Mouse (Mus musculus): ENCODE data around the gene Sptbn2. TPM values are rescaled to one million over a fixed set of nuclear protein-coding genes. Genes with fewer than 3 reads are reported as not detected.

The Sptbn2 gene
- polyA plus RNA-seq, 1 experiment from 2014 or later, result 1.0 TPM

Other genes starting within 250 kb of the Sptbn2 start
- 1.2 and 1.6 TPM in 2 replicates for gene Syt12, start 233.7 kb upstream of the Sptbn2 start, polyA plus RNA-seq (2015; fragmentation: Nextera tagmentation; extraction: Ambion mirVana)
- gene 2010003K11Rik, start 212.6 kb upstream of the Sptbn2 start, polyA plus RNA-seq (2015; fragmentation: Nextera tagmentation; extraction: Ambion mirVana), result not detected in 2 replicates
- gene Pcx, start 200.7 kb upstream of the Sptbn2 start, polyA plus RNA-seq (2015; fragmentation: Nextera tagmentation; extraction: Ambion mirVana), result 21.3 and 24.7 TPM in 2 replicates
- gene Lrfn4, start 95.5 kb upstream of the Sptbn2 start, polyA plus RNA-seq (2015; fragmentation: Nextera tagmentation; extraction: Ambion mirVana), result 3.4 and 4.1 TPM in 2 replicates
- 68.3 and 70.1 TPM in 2 replicates for gene Rce1, start 85.5 kb upstream of the Sptbn2 start, polyA plus RNA-seq (2015; fragmentation: Nextera tagmentation; extraction: Ambion mirVana)
- gene Gm960, start 12.5 kb upstream of the Sptbn2 start, polyA plus RNA-seq (2015; fragmentation: Nextera tagmentation; extraction: Ambion mirVana), result 2.5 and 3.3 TPM in 2 replicates
- gene Rbm4b, start 45.3 kb downstream of the Sptbn2 start, polyA plus RNA-seq (2015; fragmentation: Nextera tagmentation; extraction: Ambion mirVana), result 57.6 and 58.7 TPM in 2 replicates
- gene Rbm4, start 82.7 kb downstream of the Sptbn2 start, polyA plus RNA-seq (2015; fragmentation: Nextera tagmentation; extraction: Ambion mirVana), result 52.2 and 55.1 TPM in 2 replicates
- 25.7 and 30.9 TPM in 2 replicates for gene Gm21992, start 100.4 kb downstream of the Sptbn2 start, polyA plus RNA-seq (2015; fragmentation: Nextera tagmentation; extraction: Ambion mirVana)
- gene Rbm14, start 100.5 kb downstream of the Sptbn2 start, polyA plus RNA-seq (2015; fragmentation: Nextera tagmentation; extraction: Ambion mirVana), result 82.4 and 88.6 TPM in 2 replicates
- 53.7 and 60.1 TPM in 2 replicates for gene Ccs, start 128.2 kb downstream of the Sptbn2 start, polyA plus RNA-seq (2015; fragmentation: Nextera tagmentation; extraction: Ambion mirVana)
- gene Ccdc87, start 128.2 kb downstream of the Sptbn2 start, polyA plus RNA-seq (2015; fragmentation: Nextera tagmentation; extraction: Ambion mirVana), result 0.65 and 0.72 TPM in 2 replicates
- 23.5 and 26.6 TPM in 2 replicates for gene Ctsf, start 144.0 kb downstream of the Sptbn2 start, polyA plus RNA-seq (2015; fragmentation: Nextera tagmentation; extraction: Ambion mirVana)
- gene Actn3, start 166.7 kb downstream of the Sptbn2 start, polyA plus RNA-seq (2015; fragmentation: Nextera tagmentation; extraction: Ambion mirVana), result 2.1 and 5.0 TPM in 2 replicates
- 8.3 and 9.4 TPM in 2 replicates for gene Zdhhc24, start 167.5 kb downstream of the Sptbn2 start, polyA plus RNA-seq (2015; fragmentation: Nextera tagmentation; extraction: Ambion mirVana)
- gene Bbs1, start 195.5 kb downstream of the Sptbn2 start, polyA plus RNA-seq (2015; fragmentation: Nextera tagmentation; extraction: Ambion mirVana), result 4.2 and 4.9 TPM in 2 replicates
- gene Dpp3, start 217.1 kb downstream of the Sptbn2 start, polyA plus RNA-seq (2015; fragmentation: Nextera tagmentation; extraction: Ambion mirVana), result 94.6 and 95.1 TPM in 2 replicates
- 1.9 and 2.1 TPM in 2 replicates for gene Peli3, start 232.0 kb downstream of the Sptbn2 start, polyA plus RNA-seq (2015; fragmentation: Nextera tagmentation; extraction: Ambion mirVana)

Data from lung, embryonic 16.5 days (tissue).